Mouse (Mus musculus) v-Abl transformed pro-B cells (cell line): Measurements from ENCODE around the gene Prss56.

ENCODE experiments used
- in situ Hi-C, 2 experiments: fragments of 400-800 bp; cut with MboI; formaldehyde crosslinking; loops; one replicate each; pipeline ENCODE4 v1.15.1; 2025; ENCODE audit not compliant: unreplicated experiment in 2 of 2

Prss56 gene

GRCm38 (mm10) chr1:87183998-87184750 lies 1.1 kb downstream of the Prss56 start:
- in situ Hi-C loops: loop anchor here in 1 of 2 experiments (10.0 kb wide), 1 partner anchor 139 kb away; no protein-coding TSS in a partner anchor

DNA sequence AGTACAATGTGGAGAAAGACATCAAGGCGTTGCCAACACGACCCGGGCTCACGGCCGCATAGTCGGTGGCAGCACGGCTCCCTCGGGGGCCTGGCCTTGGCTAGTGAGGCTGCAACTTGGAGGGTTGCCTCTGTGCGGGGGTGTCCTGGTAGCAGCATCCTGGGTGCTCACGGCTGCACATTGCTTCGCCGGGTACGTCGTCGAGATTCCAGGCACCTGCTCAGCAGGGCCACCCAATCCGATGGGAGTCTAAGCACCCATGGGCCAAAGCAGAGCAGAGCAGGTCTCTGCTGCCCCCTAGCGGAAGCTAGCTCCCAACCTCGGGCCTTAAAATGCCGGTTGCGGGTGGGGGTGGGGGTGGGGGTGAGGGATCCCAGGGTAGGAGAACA lies 1.6 kb downstream of the Prss56 start:
- in situ Hi-C loops: loop anchor here (5.0 to 10.0 kb wide), 3 partner anchors 82 to 567 kb away; partner anchors contain the start of gene Alpi (in 1 of the 2)

DNA sequence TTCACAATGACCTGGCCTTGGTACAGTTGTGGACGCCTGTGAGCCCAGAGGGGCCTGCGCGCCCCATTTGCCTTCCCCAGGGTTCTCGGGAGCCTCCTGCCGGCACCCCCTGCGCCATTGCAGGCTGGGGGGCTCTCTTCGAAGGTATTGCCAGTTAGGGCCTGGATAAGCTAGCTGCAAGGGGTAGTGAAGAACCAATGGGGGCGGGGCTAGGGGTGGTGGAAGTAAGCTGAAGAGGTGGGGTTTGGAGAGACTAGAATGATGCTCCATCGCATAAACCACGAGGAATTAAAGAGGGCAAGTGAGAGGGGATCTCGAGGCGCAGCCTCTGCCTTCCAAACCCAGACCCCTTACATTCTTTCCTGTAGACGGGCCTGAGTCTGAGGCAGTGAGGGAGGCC lies 2.4 kb downstream of the Prss56 start:
- in situ Hi-C loops: loop anchor here (5.0 to 10.0 kb wide), 3 partner anchors 83 to 568 kb away; partner anchors contain the start of gene Alpi (in 1 of the 2)

DNA sequence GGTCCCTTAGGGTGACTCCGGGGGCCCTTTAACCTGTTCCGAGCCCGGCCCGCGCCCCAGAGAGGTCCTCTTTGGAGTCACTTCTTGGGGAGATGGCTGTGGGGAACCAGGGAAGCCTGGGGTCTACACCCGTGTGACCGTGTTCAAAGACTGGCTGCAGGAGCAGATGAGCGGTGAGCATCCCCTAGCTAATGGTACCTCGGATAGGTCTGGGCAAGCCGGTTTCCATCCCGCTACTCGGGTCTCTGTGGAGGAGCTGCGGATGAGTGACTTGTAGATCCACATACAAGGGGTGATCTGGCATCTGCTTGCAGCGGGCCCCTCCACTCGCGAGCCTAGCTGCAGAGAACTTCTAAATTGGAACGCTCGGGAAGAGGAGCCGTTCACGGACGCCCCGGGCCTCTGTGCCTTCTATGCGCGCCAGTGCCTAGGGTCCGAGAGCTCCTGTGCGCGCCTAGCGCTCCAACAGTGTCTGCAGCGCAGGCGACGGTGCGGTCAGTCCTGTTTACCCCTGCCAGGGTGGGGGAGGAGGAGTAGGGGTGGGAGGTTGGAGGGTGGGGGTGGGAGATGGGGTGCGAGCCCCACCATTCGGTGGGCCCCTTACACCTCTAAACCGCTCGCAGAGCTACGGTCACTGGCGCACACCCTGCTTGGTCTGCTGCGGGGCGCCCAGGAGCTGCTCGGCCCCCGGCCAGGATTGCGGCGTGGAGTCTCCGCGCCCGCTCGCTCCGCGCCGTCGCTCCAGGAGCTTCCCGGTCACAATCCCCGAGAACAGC lies 3.3 kb downstream of the Prss56 start:
- in situ Hi-C loops: loop anchor here (5.0 to 10.0 kb wide), 3 partner anchors 84 to 569 kb away; partner anchors contain the start of gene Alpi (in 1 of the 2)

- in situ Hi-C loops: loop anchor here (5.0 to 10.0 kb wide), 3 partner anchors 85 to 570 kb away; partner anchors contain the start of gene Alpi (in 1 of the 2)
Observed at GRCm38 (mm10) chr1:87187037-87187355, 3.9 kb downstream of the Prss56 start.

DNA sequence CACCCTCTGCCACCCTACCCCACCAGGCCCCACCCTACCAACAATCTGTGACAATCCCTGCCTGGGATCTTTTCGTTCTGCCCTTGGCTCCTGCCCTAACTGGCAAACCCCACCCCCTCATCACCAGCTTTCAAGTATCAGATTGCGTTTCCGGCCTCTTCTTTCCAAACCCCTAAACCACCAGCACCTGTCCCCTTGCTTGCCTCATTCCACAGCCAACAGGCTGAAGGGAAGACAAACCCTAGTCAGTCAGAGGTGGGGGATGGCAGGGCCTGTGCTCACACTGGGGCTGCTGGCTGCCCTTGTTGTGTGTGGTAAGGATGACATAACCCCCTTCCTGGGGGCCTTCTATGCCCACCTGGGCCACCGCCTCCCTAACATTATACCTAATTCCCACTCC lies 7.3 kb downstream of the Prss56 start, which contains the start of gene Chrnd:
Gene Chrnd (plus strand): TSS at position 179 of the 400 bp plus-strand sequence.
- in situ Hi-C loops: no loop called here

DNA sequence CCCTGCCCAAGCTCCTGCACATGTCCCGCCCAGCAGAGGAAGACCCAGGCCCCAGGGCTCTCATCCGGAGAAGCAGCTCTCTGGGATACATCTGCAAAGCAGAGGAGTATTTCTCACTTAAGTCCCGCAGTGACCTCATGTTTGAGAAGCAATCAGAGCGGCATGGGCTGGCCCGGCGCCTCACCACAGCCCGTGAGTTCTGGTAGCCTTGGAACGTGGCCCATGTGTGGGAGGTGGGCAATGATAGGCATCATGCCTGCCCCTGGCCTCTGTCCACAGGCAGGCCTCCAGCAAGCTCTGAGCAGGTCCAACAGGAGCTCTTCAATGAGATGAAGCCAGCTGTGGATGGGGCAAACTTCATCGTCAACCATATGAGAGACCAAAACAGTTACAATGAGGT lies 14.2 kb downstream of the Prss56 start:
- in situ Hi-C loops: no loop called here

DNA sequence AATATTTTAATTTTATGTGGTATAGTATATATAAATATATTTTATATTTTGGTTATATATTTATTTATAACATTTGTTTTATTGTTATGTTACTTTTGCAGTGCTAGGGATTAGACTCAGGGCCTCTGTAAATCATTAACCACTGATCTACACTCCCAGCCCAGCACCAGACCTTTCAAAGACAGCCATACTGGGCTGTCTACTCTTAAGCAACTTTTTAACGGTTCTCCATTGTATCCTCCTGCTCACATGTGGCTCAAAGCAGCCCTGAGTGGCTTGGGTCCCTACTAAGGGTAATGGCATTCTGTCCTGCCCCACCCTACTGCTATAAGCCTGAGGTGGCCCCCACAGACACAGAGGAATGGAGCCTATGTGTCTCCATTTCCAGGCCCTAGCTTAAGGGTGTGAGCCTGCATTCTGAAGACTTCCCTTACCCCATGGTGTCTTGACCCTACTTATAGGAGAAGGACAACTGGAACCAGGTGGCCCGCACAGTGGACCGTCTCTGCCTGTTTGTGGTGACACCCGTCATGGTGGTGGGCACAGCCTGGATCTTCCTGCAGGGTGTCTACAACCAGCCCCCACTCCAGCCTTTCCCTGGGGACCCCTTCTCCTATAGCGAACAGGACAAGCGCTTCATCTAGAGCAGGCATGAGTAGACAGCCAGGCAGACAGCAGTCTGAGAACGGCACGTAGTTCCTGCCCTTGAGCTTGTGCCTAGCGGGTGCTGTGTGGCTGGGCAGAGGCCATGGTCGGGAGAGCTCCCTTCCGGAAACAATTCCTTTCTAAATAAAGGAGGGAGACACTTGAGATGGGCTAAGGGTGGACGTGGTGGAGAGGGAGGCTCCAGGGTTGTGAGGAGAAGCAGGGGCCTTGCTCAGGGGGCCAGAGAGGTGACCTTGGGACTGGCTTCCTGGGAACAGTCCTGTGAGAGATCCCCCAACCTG lies 15.3 kb downstream of the Prss56 start:
- in situ Hi-C loops: no loop called here

DNA sequence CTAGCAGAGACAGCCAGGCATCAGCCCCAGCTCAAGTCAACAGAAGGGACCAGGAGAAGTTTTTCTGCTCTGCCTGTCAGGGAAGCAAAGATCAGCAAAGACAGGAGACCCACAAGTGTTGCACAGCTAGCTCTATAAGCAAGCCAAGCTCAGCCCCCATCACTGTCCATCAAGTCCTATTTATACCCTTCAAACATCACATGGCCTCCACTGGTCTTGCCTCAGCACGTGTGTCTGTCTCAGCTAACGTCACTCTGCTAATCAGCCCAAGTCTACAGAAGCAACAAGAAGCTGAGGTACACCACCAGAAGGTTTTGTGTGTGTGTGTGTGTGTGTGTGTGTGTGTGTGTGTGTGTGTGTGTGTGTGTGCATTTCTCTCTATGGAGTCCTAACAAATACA lies 17.7 kb downstream of the Prss56 start:
- in situ Hi-C loops: no loop called here

- in situ Hi-C loops: no loop called here
Observed at GRCm38 (mm10) chr1:87201848-87202247, 18.7 kb downstream of the Prss56 start.

DNA sequence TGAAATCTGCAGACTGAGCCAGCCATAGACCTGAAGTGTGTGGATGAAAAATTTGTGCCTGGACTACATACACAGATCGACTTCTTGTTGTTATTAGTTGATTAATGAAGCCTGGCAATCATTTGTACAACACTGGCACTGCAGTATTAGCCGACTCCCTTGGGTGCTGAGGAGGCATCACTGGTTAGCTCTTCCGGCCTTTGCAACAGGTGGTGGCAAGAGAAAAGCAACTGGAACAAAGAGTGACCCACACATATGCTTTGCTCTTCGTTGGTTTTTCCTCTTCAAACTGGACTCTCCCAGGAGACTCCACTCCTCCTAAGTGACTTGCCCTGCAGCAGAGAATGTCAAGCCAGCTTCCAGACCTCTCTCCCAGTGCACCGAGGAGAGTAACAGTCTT lies 20.7 kb downstream of the Prss56 start:
- in situ Hi-C loops: no loop called here

DNA sequence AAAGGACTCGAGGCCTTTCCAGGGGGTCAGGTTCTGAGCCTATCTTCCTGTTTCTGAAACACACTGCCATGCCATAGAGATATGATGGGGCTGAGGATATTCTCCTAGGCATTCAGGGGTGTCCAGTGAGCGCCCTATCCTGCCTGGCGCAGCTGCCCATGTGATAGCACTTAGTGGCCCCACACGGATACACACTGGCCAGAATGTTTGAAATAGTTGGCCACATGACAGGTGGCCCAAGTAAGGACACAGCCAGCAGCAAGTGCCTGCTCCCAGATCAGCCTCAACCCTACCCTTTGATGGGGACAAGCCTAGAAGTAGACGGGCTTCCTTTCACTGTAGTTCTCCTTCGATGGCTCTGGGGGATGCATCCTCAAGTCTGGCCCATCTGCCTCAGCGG lies 21.4 kb downstream of the Prss56 start, which contains the start of gene Chrng:
Gene Chrng (plus strand): TSS at position 193 of the 400 bp plus-strand sequence.
- in situ Hi-C loops: no loop called here

DNA sequence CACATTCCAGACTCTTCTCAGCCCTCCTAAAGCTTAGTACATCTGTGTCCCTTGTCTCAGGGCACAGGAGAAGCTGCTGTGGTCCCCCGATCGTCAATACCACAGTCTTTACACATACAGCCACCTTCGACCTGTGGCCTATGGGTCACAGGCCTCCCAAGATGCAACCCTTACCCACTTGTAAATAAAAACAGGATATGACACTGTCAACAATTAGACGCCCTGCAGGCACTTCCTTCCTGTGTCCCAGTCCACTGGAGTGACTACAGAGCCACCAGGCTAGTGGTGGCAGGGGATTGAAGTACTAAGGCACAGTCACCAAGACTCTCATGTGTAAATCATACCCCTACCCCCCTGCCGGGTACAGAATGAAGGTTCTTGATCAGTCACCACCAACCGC lies 21.9 kb downstream of the Prss56 start:
- in situ Hi-C loops: no loop called here

DNA sequence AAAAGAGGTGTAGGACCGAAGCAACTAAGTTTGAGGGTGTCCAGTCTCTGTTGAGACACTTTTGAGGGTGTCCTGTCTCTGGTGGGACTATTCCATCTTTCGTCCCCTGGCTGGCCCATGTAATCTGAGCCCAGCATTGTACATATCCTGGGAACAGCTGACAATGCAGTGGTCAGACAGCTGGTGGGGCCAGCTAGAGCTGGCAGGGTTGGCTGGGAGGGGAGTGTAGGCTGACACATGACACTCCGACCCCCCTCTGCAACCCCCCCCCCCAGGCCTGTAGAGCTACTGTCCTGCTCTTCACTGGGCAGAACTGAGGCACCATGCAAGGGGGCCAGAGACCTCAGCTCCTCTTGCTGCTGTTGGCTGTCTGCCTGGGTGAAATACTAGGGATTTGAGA lies 22.4 kb downstream of the Prss56 start:
- in situ Hi-C loops: no loop called here

DNA sequence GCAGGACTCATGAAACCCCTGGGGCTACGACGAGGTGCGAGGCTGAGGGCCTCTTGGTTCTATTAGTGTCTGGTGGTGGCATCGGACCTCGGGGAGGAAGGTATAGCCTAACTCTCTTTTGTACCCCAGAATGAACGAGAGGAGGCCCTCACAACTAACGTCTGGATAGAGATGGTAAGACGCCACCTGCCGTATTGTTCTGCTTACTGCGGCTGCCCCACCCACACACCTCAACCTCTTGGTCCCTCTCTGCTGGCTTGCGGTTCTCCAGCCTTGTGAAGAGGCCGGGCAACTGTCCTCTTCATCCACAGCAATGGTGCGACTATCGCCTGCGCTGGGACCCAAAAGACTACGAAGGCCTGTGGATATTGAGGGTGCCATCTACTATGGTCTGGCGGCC lies 23.2 kb downstream of the Prss56 start:
- in situ Hi-C loops: no loop called here

DNA sequence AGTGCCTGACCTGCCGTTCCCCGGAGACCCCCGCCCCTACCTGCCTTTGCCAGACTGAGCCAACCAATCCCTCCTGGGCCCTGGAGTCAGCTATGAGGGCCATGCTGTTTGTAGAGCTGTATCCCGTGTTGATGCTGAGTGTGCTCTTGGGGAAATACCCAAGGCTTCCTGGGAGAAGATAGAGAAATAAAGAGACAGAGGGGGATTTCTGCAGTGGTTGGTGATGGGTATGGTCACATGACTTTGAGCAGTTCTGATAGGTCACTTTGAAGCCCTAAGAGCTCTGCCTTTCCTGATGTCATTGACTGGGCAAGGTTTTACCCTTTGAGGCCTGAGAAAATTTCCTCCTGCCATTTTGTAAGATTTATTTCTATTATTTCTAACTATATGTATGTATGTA lies 28.3 kb downstream of the Prss56 start:
- in situ Hi-C loops: no loop called here

GRCm38 (mm10) chr1:87213735-87214704 lies 30.9 kb downstream of the Prss56 start, which contains the start of gene Eif4e2:
TSS of gene Eif4e2 (plus strand) at chr1:87213914.
- in situ Hi-C loops: no loop called here

DNA sequence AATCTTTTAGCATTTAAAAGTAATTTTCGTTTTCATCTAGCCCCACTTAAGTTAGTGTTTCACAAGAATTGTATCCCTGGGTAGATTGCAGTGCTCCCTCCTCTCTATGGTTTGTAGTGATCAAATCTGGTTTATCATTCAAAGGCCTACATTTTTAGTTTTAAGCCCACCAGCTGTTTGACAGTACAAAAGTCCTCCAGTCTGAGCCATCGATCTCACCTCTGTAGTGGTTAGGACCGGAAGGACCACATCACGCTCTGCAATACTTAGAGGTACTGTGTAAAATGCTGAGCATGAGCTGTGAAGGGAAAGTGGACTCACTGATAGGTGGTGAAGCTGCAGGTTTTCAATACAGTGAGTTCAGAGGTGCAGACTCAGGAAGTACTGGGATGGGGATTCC lies 31.6 kb downstream of the Prss56 start:
- in situ Hi-C loops: no loop called here

GRCm38 (mm10) chr1:87217938-87218337 lies 34.8 kb downstream of the Prss56 start:
- in situ Hi-C loops: no loop called here
